Mouse (Mus musculus) MN1 (cell line): ENCODE results near the gene Slc8b1.
A peak's percentile ranks its signal among the peaks of the same experiment; 100 is the strongest.

ENCODE experiments used
- DNase-seq: peaks from one replicate; pipeline ENCODE4 v3.0.0-alpha.2; 2016; ENCODE audit warnings: low spot score

Gene Slc8b1

GRCm38 (mm10) chr5:120527296-120527964, 16.5 kb downstream of the Slc8b1 start:
- DNase-seq: no peak

GRCm38 (mm10) chr5:120531631-120532030, 20.7 kb downstream of the Slc8b1 start:
- DNase-seq: no peak

GRCm38 (mm10) chr5:120534071-120534685, 23.2 kb downstream of the Slc8b1 start:
- no peak for DNase-seq

- no peak for DNase-seq
Measured at GRCm38 (mm10) chr5:120534686-120535075, 23.7 kb downstream of the Slc8b1 start.

GRCm38 (mm10) chr5:120536046-120536445, 25.1 kb downstream of the Slc8b1 start:
- no peak for DNase-seq

- no peak for DNase-seq
Measured at GRCm38 (mm10) chr5:120536632-120537031, 25.7 kb downstream of the Slc8b1 start.

GRCm38 (mm10) chr5:120548236-120548850, 37.4 kb downstream of the Slc8b1 start:
- no peak for DNase-seq

GRCm38 (mm10) chr5:120550137-120550536, 39.2 kb downstream of the Slc8b1 start:
- no peak for DNase-seq

- no peak for DNase-seq
Measured at GRCm38 (mm10) chr5:120550673-120551072, 39.7 kb downstream of the Slc8b1 start.

- DNase-seq: no peak
Measured at GRCm38 (mm10) chr5:120555871-120556270, 44.9 kb downstream of the Slc8b1 start.

GRCm38 (mm10) chr5:120558041-120558440, 47.1 kb downstream of the Slc8b1 start:
- DNase-seq: no peak

GRCm38 (mm10) chr5:120558762-120559161, 47.8 kb downstream of the Slc8b1 start:
- DNase-seq: no peak

GRCm38 (mm10) chr5:120560129-120560615, 49.2 kb downstream of the Slc8b1 start:
- DNase-seq: no peak

GRCm38 (mm10) chr5:120560616-120561311, 49.8 kb downstream of the Slc8b1 start:
- no peak for DNase-seq

- peak; percentile 70 for DNase-seq
Measured at GRCm38 (mm10) chr5:120562956-120563913, 52.3 kb downstream of the Slc8b1 start.

- DNase-seq: no peak
Measured at GRCm38 (mm10) chr5:120563914-120564311, 52.9 kb downstream of the Slc8b1 start.

- DNase-seq: no peak
Measured at GRCm38 (mm10) chr5:120565171-120565905, 54.4 kb downstream of the Slc8b1 start.

GRCm38 (mm10) chr5:120566101-120566500, 55.1 kb downstream of the Slc8b1 start:
- DNase-seq: peak; percentile 67

GRCm38 (mm10) chr5:120566681-120567252, 55.8 kb downstream of the Slc8b1 start:
- peak; percentile 57 for DNase-seq

- peak; percentile 85 for DNase-seq
Measured at GRCm38 (mm10) chr5:120567253-120567701, 56.3 kb downstream of the Slc8b1 start.
